Mouse (Mus musculus) liver, embryonic 15.5 days (tissue): ENCODE measurements around the gene Pnpla1. TPM values are rescaled to one million over a fixed set of nuclear protein-coding genes. Genes with fewer than 3 reads are reported as not detected.
A peak's percentile ranks its signal among the peaks of the same experiment; 100 is the strongest.

ENCODE experiments used
- ATAC-seq: fragments of 200-750 bp; cut with Nextera tagmentation; 2 replicates; pipeline ENCODE4 v1.8.0; 2017; ENCODE audit warnings: moderate number of reproducible peaks, mild to moderate bottlenecking, moderate library complexity; ENCODE audit not compliant: insufficient read depth
- H3K27ac ChIP-seq: fragments of 300-500 bp; sonication (generic); replicated peaks from 2 replicates; pipeline ENCODE4 v1.5.1; 2015; ENCODE audit warnings: mild to moderate bottlenecking, inconsistent platforms
- H3K27me3 ChIP-seq: fragments of 300-500 bp; sonication (generic); 2 replicates; pipeline ENCODE4 v1.6.1; 2015; ENCODE audit warnings: mild to moderate bottlenecking, inconsistent platforms
- H3K36me3 ChIP-seq: fragments of 300-500 bp; sonication (generic); replicated peaks from 2 replicates; pipeline ENCODE4 v1.6.1; 2015; ENCODE audit warnings: moderate library complexity, mild to moderate bottlenecking, inconsistent platforms
- H3K4me1 ChIP-seq: fragments of 300-500 bp; sonication (generic); replicated peaks from 2 replicates; pipeline ENCODE4 v1.6.1; 2015; ENCODE audit warnings: inconsistent platforms
- H3K4me2 ChIP-seq: fragments of 300-500 bp; sonication (generic); 2 replicates; pipeline ENCODE4 v1.6.1; 2015; ENCODE audit warnings: moderate library complexity, mild to moderate bottlenecking, inconsistent platforms
- H3K4me3 ChIP-seq: fragments of 300-500 bp; sonication (generic); replicated peaks from 2 replicates; pipeline ENCODE4 v1.5.1; 2015; ENCODE audit warnings: mild to moderate bottlenecking, inconsistent platforms
- H3K9ac ChIP-seq: fragments of 300-500 bp; sonication (generic); 2 replicates; pipeline ENCODE4 v1.6.1; 2015; ENCODE audit warnings: moderate library complexity, mild to moderate bottlenecking, inconsistent platforms
- H3K9me3 ChIP-seq: fragments of 300-500 bp; sonication (generic); replicated peaks from 2 replicates; pipeline ENCODE4 v1.6.1; 2016; ENCODE audit warnings: inconsistent platforms
- WGBS: fragments of 180-500 bp; shearing (Covaris S2); methylation state at CpG from one replicate; pipeline ENCODE4 v1.1.7; 2015; ENCODE audit warnings: mixed read lengths; ENCODE audit not compliant: insufficient replicate concordance; 5-methylcytosine and 5-hydroxymethylcytosine counted together
- polyA plus RNA-seq: library from polyadenylated mRNA; unstranded; fragments of >200 nt; fragmentation: Nextera tagmentation; extraction: Ambion mirVana; gene quantifications from 2 replicates; pipeline ENCODE4 v1.2.1, GENCODE M21; 2015

The Pnpla1 gene
- polyA plus RNA-seq, 1 experiment from 2014 or later, result 0.06 TPM

DNA sequence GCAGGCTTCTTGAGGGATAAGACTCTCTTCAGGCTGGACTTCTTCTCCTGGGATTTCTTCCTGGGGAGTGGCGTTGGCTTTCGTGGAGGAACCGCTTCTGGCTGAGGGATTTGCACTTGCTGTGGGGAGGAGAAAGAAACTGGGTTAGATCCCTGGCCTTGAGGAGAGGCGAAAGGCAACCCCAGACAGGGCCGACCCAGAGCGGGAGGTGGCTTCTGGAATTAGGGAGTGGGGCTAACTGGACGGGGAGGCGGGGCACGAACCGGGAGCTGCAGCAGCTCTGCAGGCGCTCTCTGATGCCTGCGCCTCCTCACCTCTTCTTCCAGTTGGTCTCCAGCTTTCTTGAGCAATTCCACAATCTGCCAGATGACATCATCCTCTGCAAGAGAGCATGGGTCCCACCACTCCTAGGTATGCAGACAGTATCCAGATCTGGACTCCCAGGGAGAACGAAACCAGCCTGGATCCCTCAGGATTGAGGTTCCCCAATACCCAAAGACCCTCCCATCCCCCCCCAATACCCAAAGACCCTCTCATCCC, 47.2 kb downstream of the Pnpla1 start:
- Histone ChIP-seq H3K9ac (no peak overlapping the region), H3K36me3 (no peaks in the 10 kb centered on the region), H3K4me2 (no peak overlapping the region), H3K4me1 (peaks cover 9% of the 10 kb centered on the region), H3K27ac (no peak overlapping the region), H3K9me3 (no peaks in the 10 kb centered on the region), H3K27me3 (peaks cover 25% of the 10 kb centered on the region), H3K4me3 (no peak overlapping the region)
- WGBS, result 72% methylated on average over 13 of the region's 13 CpGs
- ATAC-seq, result no peak

DNA sequence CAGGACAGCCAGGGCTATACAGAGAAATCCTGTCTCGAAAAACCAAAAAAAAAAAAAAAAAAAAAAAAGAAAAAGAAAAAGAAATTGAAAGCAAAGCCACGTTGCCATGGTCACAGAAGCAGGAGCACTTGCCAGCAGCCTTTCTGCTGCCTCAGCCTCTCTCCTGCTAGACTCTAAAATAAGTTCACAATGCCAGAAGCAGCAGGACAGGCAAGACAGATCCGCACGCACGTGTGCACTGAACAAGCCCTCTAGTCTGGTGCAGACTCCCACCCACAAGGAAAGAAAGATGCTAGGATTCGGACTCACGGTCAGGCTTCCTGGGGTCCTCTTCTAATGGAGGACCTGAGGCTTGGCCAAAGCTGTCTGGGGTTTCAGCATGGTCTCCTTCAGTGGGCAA, 49.7 kb downstream of the Pnpla1 start:
- no peak overlapping the region for H3K4me3 ChIP-seq
- H3K9ac ChIP-seq, result no peak overlapping the region
- no peak overlapping the region for H3K27ac ChIP-seq
- 75% methylated on average over 7 of the region's 7 CpGs for WGBS
- no peak overlapping the region for H3K4me2 ChIP-seq
- H3K9me3 ChIP-seq, result no peaks in the 10 kb centered on the region
- H3K27me3 ChIP-seq, result peaks cover 32% of the 10 kb centered on the region
- H3K36me3 ChIP-seq, result no peaks in the 10 kb centered on the region
- peaks cover 9% of the 10 kb centered on the region for H3K4me1 ChIP-seq
- no peak for ATAC-seq

DNA sequence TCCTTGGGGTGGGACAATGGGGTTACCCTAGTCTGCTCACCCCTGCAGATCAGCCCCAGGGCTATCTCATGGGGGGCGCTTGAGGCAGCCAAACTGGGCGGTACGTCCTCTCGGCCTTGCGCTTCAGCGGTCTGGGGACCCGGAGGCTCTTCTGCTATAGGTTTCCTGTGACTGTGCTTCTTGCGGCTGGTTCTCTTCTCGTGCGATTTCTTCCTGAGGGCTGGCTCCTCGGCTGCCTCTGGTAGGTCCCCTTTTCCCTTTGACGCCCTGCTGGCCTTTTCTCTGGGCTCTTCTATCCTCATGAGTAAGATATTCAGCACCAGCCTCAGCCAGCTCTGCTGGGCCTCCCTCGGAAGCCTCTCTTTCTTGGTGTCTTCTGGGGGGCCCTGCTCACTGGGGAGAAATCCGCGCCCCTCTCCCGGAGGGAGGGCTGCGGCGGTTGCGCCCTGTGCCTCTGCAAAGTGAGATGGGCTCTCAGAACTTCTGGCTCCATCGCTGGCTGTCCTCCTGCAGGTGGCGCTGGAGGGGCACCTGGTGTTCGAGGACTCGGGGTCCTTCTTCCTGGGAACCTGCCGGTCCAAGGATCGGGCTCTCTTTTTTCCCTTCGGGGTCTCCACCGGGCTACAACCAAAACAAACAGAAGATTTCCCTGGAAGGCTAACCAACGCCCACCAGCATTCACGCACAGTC, 51.2 kb downstream of the Pnpla1 start:
- no peaks in the 10 kb centered on the region for H3K36me3 ChIP-seq
- ATAC-seq, result no peak
- H3K4me2 ChIP-seq, result peak overlapping the region; percentile 54
- no peaks in the 10 kb centered on the region for H3K9me3 ChIP-seq
- H3K27me3 ChIP-seq, result peaks cover 32% of the 10 kb centered on the region
- 4% methylated on average over 29 of the region's 29 CpGs for WGBS
- H3K27ac ChIP-seq, result no peak overlapping the region
- no peak overlapping the region for H3K9ac ChIP-seq
- H3K4me3 ChIP-seq, result peak overlapping the region; percentile 17; the same call in 1 of the 2 replicates
- H3K4me1 ChIP-seq, result peaks cover 9% of the 10 kb centered on the region

DNA sequence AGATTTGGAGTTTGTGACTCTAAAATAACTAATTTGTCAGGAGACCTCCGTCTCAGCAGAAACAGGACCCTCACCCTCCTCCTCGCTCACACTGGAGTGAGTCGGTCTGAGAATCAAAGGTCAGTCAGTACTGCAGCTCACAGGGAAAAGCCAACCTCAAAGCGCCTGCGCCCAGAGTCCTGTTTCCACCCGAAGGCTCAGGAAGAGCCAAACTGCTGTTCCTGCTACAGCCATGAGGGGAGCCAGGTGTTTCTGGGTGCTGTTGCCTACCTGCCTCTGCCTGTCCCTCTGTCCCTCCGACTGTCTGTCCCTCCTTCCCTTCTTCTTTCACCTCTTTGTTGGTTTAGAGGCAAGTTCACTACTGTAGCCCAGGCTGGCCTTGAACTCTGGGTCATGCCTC, 51.9 kb downstream of the Pnpla1 start:
- Histone ChIP-seq H3K4me1 (peaks cover 9% of the 10 kb centered on the region), H3K9me3 (no peaks in the 10 kb centered on the region), H3K4me3 (no peak overlapping the region), H3K36me3 (no peaks in the 10 kb centered on the region), H3K4me2 (peak overlapping the region; percentile 54), H3K9ac (no peak overlapping the region), H3K27me3 (peaks cover 32% of the 10 kb centered on the region), H3K27ac (no peak overlapping the region)
- ATAC-seq, result no peak
- 48% methylated on average over 7 of the region's 7 CpGs for WGBS

DNA sequence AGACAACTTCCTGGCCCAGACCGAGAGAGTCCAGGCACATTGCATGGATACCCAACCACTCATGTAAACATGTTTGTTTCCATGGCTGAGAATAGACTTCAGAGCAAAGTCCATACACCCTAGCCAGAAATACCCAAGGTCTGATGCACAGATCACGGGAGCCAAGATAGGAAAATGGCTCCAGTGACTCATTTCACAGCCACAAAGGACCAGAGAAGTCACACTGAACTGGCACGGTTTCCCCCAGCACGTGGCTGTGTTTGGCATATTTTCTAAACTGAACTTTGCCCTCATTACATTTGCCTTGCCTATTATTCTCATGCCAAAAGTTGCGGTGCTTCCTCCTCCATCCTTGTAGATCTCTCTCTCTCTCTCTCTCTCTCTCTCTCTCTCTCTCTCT, 55.0 kb downstream of the Pnpla1 start:
- no peak for ATAC-seq
- H3K4me2 ChIP-seq, result no peak overlapping the region
- 52% methylated on average over 5 of the region's 5 CpGs for WGBS

DNA sequence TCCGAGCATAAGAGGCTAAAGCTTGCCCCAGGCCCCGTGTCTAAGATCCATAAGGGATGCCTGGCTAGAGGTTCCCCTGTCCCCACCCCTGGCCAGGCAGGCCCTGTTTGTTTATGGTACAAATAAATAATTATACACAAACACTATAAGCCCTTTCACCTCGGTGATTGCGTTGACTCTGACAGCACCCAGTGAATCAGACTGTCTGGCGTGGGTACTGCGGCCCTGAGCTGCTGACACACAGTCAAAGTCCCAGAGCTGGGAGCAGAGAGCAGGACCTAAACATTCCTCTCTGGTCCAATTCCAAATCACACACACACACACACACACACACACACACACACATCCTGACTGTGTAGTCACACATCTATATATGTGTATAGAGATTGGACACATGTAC, 55.7 kb downstream of the Pnpla1 start:
- Histone ChIP-seq H3K4me2 (no peak overlapping the region), H3K4me1 (peaks cover 6% of the 10 kb centered on the region), H3K9me3 (no peaks in the 10 kb centered on the region), H3K27me3 (peaks cover 23% of the 10 kb centered on the region), H3K36me3 (no peaks in the 10 kb centered on the region), H3K4me3 (no peak overlapping the region), H3K27ac (no peak overlapping the region), H3K9ac (no peak overlapping the region)
- no peak for ATAC-seq
- WGBS, result 68% methylated on average over 6 of the region's 6 CpGs

More for the DNA sequence above, 55.0 kb downstream of the Pnpla1 start:
- Histone ChIP-seq H3K4me1 (peaks cover 6% of the 10 kb centered on the region), H3K27me3 (peaks cover 30% of the 10 kb centered on the region), H3K36me3 (no peaks in the 10 kb centered on the region), H3K9me3 (no peaks in the 10 kb centered on the region), H3K9ac (no peak overlapping the region), H3K27ac (no peak overlapping the region), H3K4me3 (no peak overlapping the region)

DNA sequence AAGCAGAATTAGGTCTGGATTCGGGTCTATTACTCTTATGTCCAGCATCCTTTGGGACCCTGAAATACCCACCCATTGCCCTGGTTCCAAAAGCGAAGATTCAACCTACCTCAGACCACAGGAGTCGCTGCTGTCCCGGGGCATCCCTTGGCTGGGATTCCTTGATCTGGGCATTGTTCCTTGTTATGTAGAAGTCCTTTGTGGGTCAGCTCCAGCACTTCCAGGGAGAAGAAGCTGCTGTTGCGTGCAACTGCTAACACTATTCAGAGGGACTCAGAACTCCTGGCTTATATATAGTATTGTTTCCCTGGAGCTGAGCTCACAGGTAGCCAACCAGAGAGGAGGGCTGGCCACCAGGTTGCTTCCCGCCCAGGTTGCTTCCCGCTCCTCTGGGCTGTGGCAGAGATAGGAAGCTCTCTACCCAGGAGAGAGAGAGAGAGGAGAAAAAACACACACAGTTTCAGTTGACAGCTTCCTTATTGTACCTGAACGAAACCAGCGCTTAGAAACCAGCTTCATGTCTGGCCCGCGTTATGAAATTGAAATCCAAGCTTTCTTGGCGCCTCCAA, 56.9 kb downstream of the Pnpla1 start, which contains the start of gene 4930539E08Rik:
Gene 4930539E08Rik (minus strand): TSS at position 265 of the 569 bp plus-strand sequence.
- no peak within 1 kb of the TSS for H3K9ac ChIP-seq
- H3K27ac ChIP-seq, result no peak within 1 kb of the TSS
- H3K4me1 ChIP-seq, result no peaks in the 10 kb centered on the region; the same call in 1 of the 2 replicates
- H3K9me3 ChIP-seq, result no peaks in the 10 kb centered on the region
- H3K4me2 ChIP-seq, result no peak within 1 kb of the TSS
- H3K4me3 ChIP-seq, result no peak within 1 kb of the TSS
- WGBS, result 57% methylated on average over 12 of the region's 12 CpGs
- ATAC-seq, result no peak
- H3K27me3 ChIP-seq, result peaks cover 11% of the 10 kb centered on the region
- no peaks in the 10 kb centered on the region for H3K36me3 ChIP-seq

DNA sequence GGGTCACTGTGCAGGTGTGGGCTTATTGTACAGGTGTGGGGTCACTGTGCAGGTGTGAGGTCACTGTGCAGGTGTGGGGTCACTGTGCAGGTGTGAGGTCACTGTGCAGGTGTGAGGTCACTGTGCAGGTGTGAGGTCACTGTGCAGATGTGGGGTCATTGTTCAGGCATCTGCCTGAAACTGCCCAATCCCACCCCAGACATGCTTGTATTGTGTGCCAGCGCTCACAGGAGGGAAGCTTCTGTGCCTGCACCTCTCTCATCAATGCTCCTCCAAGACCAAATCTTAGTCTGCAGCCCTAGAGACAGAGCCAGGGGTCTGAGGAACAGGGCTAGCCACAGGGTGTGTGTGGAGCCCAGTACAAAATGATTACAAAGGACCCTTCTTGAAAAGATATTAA, 58.3 kb downstream of the Pnpla1 start:
- Histone ChIP-seq H3K9me3 (no peaks in the 10 kb centered on the region), H3K27me3 (peaks cover 6% of the 10 kb centered on the region; the same call in 1 of the 2 replicates), H3K27ac (no peak overlapping the region), H3K4me3 (no peak overlapping the region), H3K9ac (no peak overlapping the region), H3K4me1 (peaks cover 6% of the 10 kb centered on the region; the same call in 1 of the 2 replicates), H3K4me2 (no peak overlapping the region), H3K36me3 (no peaks in the 10 kb centered on the region)
- no peak for ATAC-seq
- WGBS, result 81% methylated on average over 1 of the region's 1 CpGs

DNA sequence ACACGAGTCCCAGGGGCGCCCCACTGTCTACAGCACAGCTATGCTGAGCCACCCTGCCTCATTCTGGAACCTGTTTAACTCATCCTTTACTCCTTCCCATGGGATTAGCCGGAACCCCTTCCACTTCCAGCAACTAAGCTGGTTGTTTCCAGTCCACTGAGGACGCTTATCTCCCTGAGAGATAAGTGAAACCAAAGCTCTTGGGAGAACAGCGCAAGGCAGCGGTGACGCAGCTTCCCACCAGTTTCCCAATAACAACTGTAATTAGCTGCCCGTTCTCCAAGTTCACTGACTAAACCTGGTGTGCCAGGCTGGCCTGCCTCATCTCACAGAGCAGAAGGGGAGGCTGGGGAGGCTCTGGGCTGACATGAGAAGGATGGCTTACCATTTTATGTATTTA, 62.9 kb downstream of the Pnpla1 start:
- Histone ChIP-seq H3K9me3 (no peaks in the 10 kb centered on the region), H3K4me3 (no peak overlapping the region), H3K36me3 (no peaks in the 10 kb centered on the region), H3K4me1 (0 out of 2 replicates have a peak, but pooled peaks cover 13% of the 10 kb centered on the region), H3K27ac (no peak overlapping the region), H3K4me2 (peak overlapping the region; percentile 15; the same call in 1 of the 2 replicates), H3K9ac (no peak overlapping the region), H3K27me3 (no peaks in the 10 kb centered on the region)
- WGBS, result 48% methylated on average over 8 of the region's 8 CpGs
- no peak for ATAC-seq

DNA sequence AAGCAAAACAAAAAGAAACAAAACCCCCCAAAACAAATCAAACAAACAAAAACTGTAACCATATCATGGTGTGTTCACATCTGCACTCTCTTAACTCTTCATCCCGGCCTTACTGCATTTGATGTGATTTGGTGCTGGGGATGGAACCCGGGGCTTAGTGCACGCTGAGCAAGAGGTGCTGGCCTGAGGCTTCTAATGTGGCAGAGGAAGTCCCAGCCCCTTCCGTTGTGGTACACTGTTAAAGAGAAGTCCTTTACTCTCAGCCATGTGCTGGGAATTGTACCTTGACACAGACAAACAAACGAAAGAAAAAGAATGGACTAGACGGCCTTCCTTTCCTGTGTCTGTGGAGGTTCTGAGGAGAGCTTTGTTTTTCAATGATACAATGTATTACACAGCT, 63.9 kb downstream of the Pnpla1 start:
- no peak overlapping the region for H3K9ac ChIP-seq
- no peaks in the 10 kb centered on the region for H3K9me3 ChIP-seq
- no peak overlapping the region for H3K4me3 ChIP-seq
- 0 out of 2 replicates have a peak overlapping the region, but pooled peaks have one; percentile 14 for H3K27ac ChIP-seq
- H3K4me2 ChIP-seq, result no peak overlapping the region
- no peaks in the 10 kb centered on the region for H3K36me3 ChIP-seq
- no peaks in the 10 kb centered on the region for H3K27me3 ChIP-seq
- 20% methylated on average over 6 of the region's 6 CpGs for WGBS
- peaks cover 23% of the 10 kb centered on the region for H3K4me1 ChIP-seq
- no peak for ATAC-seq

DNA sequence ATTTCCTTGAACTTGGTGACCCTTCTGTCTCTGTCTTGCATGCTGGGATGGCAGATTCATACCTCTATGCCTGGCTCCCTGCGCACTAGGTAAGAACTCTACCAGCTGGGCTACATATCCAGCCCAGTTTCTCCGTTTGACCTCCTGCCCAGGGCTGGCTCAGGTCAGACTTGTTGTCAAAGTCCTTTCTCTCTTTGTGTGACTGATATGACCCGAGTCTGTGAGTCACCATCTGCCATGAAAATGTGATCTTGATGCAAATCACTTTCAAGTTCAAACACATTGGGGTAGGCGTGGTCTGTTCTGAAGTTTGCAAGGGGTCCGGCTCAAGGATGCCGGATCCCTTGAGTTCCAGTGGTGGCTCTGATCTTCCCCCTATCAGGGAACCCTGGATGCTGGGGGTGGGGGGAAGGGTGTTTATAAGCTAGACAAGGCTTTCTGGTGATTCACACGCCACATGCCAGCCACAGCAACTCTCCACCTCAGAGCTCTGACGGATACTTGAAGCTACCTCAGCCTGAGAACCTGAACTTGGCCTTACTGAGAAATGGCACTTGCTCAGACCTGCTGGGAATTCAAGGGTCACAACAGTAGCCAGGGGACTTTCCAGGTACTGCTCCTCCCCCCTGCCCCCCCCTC, 66.9 kb downstream of the Pnpla1 start:
- no peak for ATAC-seq

More for the DNA sequence above, 66.9 kb downstream of the Pnpla1 start:
- 74% methylated on average over 8 of the region's 8 CpGs for WGBS
- no peak overlapping the region for H3K27ac ChIP-seq
- H3K27me3 ChIP-seq, result no peaks in the 10 kb centered on the region
- H3K4me2 ChIP-seq, result no peak overlapping the region
- no peaks in the 10 kb centered on the region for H3K9me3 ChIP-seq
- no peaks in the 10 kb centered on the region for H3K36me3 ChIP-seq
- H3K4me3 ChIP-seq, result no peak overlapping the region
- H3K9ac ChIP-seq, result no peak overlapping the region
- peaks cover 50% of the 10 kb centered on the region for H3K4me1 ChIP-seq
